Mouse (Mus musculus): Measurements from ENCODE around the gene Cep112.

DNA sequence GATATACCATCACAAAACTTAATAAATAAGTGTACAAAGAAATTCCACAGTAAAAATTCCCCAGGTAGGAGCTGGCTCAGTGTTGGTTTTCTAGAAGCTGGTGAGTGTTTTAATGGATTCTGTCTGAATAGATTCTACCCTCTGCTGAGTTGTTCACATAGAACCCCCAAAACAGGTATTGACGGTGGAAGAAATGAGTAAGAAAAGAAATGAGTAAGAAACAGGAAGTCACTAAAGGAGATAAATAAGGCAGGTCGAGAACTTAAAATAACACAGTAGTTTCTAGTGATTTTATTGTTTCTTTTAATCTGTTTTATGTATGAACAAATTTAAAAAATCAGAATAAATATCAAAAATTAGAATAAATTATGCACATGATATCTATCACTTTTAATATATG, 63.3 kb downstream of the Cep112 start:
- no peak for TF ChIP-seq GATA1 (IDR thresholded peaks at IDR 0.05; ENCODE audit: low read length)
- no peak for TF ChIP-seq TAL1 (IDR thresholded peaks at IDR 0.05; ENCODE audit: low read length)

Data from erythroblast, embryonic 14.5 days (primary cell).